Mouse (Mus musculus): Measurements from ENCODE around the gene Sdf4. TPM values are rescaled to one million over a fixed set of nuclear protein-coding genes. Genes with fewer than 3 reads are reported as not detected.
A peak's percentile ranks its signal among the peaks of the same experiment; 100 is the strongest.

Gene Sdf4
- polyA plus RNA-seq, 1 experiment from 2014 or later = 165 TPM

GRCm38 (mm10) chr4:156008369-156008768 is 15.7 kb downstream of the Sdf4 start:
- Histone ChIP-seq H3K27me3 (no peaks in the 10 kb centered on the region), H3K4me3 (replicated peaks) (no peak overlapping the region), H3K9ac (no peak overlapping the region), H3K4me2 (replicated peaks) (no peak overlapping the region), H3K4me1 (no peaks in the 10 kb centered on the region), H3K27ac (replicated peaks) (no peak overlapping the region), H3K36me3 (peaks cover 92% of the 10 kb centered on the region), H3K9me3 (replicated peaks) (no peaks in the 10 kb centered on the region)
- no peak for ATAC-seq (ENCODE audit: insufficient number of reproducible peaks, low FRiP score, low TSS enrichment, low read depth)
- 95% methylated on average over 4 of the region's 4 CpGs for WGBS

DNA sequence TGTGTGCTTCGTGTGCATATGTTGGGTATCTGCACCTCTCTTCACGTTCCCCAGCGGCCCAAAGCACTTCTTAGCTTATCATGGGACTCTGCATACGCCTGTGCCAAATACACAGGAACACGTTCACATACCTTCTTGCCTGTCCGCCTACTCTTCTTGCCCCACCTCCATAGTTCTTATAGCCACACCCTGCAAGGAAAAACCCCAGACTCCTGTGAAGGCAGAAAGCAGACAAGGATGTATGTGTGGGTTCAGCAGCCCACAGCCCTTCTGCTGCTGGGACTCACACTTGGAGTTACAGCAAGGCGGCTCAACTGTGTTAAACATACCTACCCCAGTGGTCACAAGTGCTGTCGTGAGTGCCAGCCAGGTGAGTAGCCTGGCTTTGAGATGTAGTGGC is 21.0 kb downstream of the Sdf4 start, which contains the start of gene Tnfrsf4:
Tnfrsf4 (plus strand) TSS at position 207 of the 400 bp plus-strand sequence.
- ATAC-seq (ENCODE audit: insufficient number of reproducible peaks, low FRiP score, low TSS enrichment, low read depth) = no peak; the same call in 1 of the 2 replicates
- Histone ChIP-seq H3K4me1 (no peaks in the 10 kb centered on the region), H3K9ac (no peak within 1 kb of the TSS), H3K27ac (replicated peaks) (no peak within 1 kb of the TSS), H3K4me2 (replicated peaks) (no peak within 1 kb of the TSS), H3K4me3 (replicated peaks) (no peak within 1 kb of the TSS), H3K27me3 (no peaks in the 10 kb centered on the region), H3K9me3 (replicated peaks) (no peaks in the 10 kb centered on the region), H3K36me3 (peaks cover 59% of the 10 kb centered on the region)
- 75% methylated on average over 8 of the region's 8 CpGs for WGBS

DNA sequence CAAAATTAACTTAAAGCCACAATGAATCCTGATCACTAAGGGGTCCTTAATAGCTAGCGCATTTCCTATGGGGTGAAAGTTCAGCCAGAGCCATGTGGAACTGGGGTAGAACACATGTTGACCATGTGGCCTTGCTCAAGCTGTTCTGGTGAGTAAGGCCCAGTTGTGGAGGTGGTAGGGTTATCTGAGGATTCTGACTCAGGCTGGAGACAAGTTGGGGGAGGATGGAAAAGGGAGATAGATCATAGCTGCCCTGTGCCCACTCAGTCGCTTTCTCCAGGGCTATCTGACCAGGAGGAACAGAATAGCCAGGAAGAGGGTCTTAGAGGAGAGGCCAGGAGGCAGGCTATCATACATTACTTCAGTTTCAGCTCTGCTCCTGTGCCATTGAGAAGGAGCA is 21.8 kb downstream of the Sdf4 start:
- WGBS = 86% methylated on average over 2 of the region's 2 CpGs
- H3K27me3 ChIP-seq = no peaks in the 10 kb centered on the region
- peaks cover 51% of the 10 kb centered on the region for H3K36me3 ChIP-seq
- no peak overlapping the region for H3K4me3 ChIP-seq (replicated peaks)
- H3K9me3 ChIP-seq (replicated peaks) = no peaks in the 10 kb centered on the region
- no peak overlapping the region for H3K27ac ChIP-seq (replicated peaks)
- H3K4me1 ChIP-seq = no peaks in the 10 kb centered on the region
- H3K9ac ChIP-seq = no peak overlapping the region
- H3K4me2 ChIP-seq (replicated peaks) = no peak overlapping the region
- no peak for ATAC-seq (ENCODE audit: insufficient number of reproducible peaks, low FRiP score, low TSS enrichment, low read depth)

DNA sequence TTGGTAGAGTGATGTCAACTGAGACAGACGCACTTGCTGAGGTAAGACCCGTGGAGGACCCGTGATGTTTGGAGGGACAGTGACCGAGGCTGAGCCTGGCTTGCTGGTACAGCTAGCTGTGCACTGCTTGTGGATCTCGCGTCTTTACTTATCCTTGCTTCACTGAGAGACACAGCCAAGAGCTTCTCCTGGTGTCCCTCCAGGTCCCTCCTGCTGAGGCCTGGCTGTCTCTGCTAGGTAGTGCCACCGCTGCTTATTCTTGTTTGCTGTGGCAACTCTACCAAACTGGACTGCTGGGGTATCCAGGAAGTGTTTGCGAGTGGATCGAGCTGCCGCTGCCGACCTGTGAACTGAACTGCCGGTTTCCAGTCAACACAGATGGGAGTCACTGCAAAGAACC is 27.1 kb downstream of the Sdf4 start:
- ATAC-seq (ENCODE audit: insufficient number of reproducible peaks, low FRiP score, low TSS enrichment, low read depth) = no peak
- Histone ChIP-seq H3K9ac (no peak overlapping the region), H3K4me3 (replicated peaks) (no peak overlapping the region), H3K27ac (replicated peaks) (no peak overlapping the region), H3K36me3 (0 out of 2 replicates have a peak, but pooled peaks cover 10% of the 10 kb centered on the region), H3K4me1 (no peaks in the 10 kb centered on the region), H3K9me3 (replicated peaks) (no peaks in the 10 kb centered on the region), H3K4me2 (replicated peaks) (no peak overlapping the region), H3K27me3 (no peaks in the 10 kb centered on the region)
- WGBS = 90% methylated on average over 12 of the region's 12 CpGs

- Histone ChIP-seq H3K9ac (no peak overlapping the region), H3K9me3 (replicated peaks) (no peaks in the 10 kb centered on the region), H3K4me1 (0 out of 2 replicates have a peak, but pooled peaks cover 10% of the 10 kb centered on the region), H3K36me3 (peaks cover 6% of the 10 kb centered on the region; the same call in 1 of the 2 replicates), H3K27ac (replicated peaks) (no peak overlapping the region), H3K27me3 (no peaks in the 10 kb centered on the region), H3K4me2 (replicated peaks) (no peak overlapping the region), H3K4me3 (replicated peaks) (no peak overlapping the region)
- ATAC-seq (ENCODE audit: insufficient number of reproducible peaks, low FRiP score, low TSS enrichment, low read depth) = no peak
- WGBS = 79% methylated on average over 3 of the region's 3 CpGs
Observed at GRCm38 (mm10) chr4:156021381-156021780, 28.7 kb downstream of the Sdf4 start.

DNA sequence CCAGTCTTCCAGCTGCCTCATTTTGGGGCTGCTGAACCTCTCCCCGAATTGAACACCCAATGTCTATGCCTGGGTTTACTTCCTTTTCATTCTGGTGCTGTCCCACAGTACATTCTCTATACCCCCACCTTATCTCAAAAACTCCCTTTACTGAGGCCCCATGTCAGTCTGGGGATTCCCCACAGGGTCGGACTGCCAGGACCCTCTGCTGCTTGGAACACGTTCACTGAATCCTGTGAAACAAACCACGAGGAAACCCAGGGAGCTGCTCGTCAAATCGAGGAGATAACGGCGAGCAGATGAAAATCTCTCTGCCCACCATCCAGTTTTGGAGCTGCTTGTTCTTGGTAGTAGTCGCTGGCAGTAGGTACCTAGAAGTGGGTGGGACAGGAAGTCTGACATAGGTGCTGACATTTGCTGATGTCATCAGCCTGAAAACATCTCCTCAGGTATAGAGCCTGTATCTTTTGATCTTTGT is 29.3 kb downstream of the Sdf4 start:
- WGBS = 71% methylated on average over 9 of the region's 9 CpGs
- Histone ChIP-seq H3K36me3 (peaks cover 6% of the 10 kb centered on the region; the same call in 1 of the 2 replicates), H3K9me3 (replicated peaks) (no peaks in the 10 kb centered on the region), H3K4me1 (0 out of 2 replicates have a peak, but pooled peaks cover 10% of the 10 kb centered on the region), H3K4me3 (replicated peaks) (no peak overlapping the region), H3K4me2 (replicated peaks) (no peak overlapping the region), H3K9ac (no peak overlapping the region), H3K27me3 (no peaks in the 10 kb centered on the region), H3K27ac (replicated peaks) (no peak overlapping the region)
- ATAC-seq (ENCODE audit: insufficient number of reproducible peaks, low FRiP score, low TSS enrichment, low read depth) = no peak

- Histone ChIP-seq H3K4me2 (replicated peaks) (no peak overlapping the region), H3K9ac (no peak overlapping the region), H3K27ac (replicated peaks) (no peak overlapping the region), H3K4me3 (replicated peaks) (no peak overlapping the region), H3K36me3 (peaks cover 14% of the 10 kb centered on the region), H3K9me3 (replicated peaks) (no peaks in the 10 kb centered on the region), H3K27me3 (no peaks in the 10 kb centered on the region), H3K4me1 (0 out of 2 replicates have a peak, but pooled peaks cover 10% of the 10 kb centered on the region)
- 75% methylated on average over 9 of the region's 9 CpGs for WGBS
- no peak for ATAC-seq (ENCODE audit: insufficient number of reproducible peaks, low FRiP score, low TSS enrichment, low read depth)
Observed at GRCm38 (mm10) chr4:156023520-156023919, 30.8 kb downstream of the Sdf4 start.

DNA sequence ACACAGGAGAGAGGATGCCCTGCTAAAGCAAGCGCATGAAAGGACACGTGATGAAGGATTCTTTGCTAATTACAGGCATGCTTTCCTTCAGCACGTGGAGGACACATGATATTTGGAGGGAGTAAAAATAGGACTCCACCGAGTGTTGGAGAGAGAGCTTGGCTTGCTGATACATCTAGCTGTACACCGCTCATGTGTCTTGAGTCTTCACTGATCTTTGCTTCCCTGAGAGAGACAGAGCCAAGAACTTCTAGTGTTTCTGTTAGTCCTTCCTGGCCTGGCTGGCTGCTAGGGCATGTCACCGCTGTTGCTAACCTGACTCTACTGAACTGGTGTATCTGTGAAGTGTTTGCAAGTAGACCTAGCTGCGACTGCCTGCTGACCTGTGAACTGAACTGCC is 31.5 kb downstream of the Sdf4 start:
- no peak overlapping the region for H3K9ac ChIP-seq
- H3K4me1 ChIP-seq = 0 out of 2 replicates have a peak, but pooled peaks cover 10% of the 10 kb centered on the region
- WGBS = 79% methylated on average over 7 of the region's 7 CpGs
- no peaks in the 10 kb centered on the region for H3K27me3 ChIP-seq
- no peak overlapping the region for H3K27ac ChIP-seq (replicated peaks)
- no peak overlapping the region for H3K4me2 ChIP-seq (replicated peaks)
- H3K36me3 ChIP-seq = peaks cover 18% of the 10 kb centered on the region
- H3K4me3 ChIP-seq (replicated peaks) = no peak overlapping the region
- ATAC-seq (ENCODE audit: insufficient number of reproducible peaks, low FRiP score, low TSS enrichment, low read depth) = no peak
- no peaks in the 10 kb centered on the region for H3K9me3 ChIP-seq (replicated peaks)

DNA sequence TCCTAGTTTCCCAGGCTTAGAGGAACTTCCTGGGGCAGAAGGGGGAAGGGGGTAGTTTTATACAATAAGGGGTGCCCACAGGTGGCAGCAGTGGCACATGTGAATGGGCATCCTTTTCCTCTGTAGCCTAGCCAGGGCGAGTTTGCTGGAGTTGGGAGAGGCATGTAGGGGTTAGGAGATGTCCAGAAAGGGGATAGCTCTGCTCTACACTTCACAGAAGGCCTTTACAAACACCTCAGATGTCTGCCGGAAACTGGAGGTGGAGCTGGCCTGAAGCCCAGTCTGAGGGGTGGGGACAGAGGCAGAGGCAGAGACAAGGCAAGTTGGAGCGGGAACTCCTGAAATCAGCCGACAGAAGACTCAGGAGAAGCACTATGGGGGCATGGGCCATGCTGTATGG is 33.3 kb downstream of the Sdf4 start, which contains the start of gene Tnfrsf18:
Tnfrsf18 (plus strand) TSS at position 152 of the 400 bp plus-strand sequence.
- Histone ChIP-seq H3K36me3 (peaks cover 20% of the 10 kb centered on the region), H3K4me1 (peaks cover 20% of the 10 kb centered on the region), H3K4me3 (replicated peaks) (no peak within 1 kb of the TSS), H3K27me3 (no peaks in the 10 kb centered on the region), H3K4me2 (replicated peaks) (0 out of 2 replicates have a peak within 1 kb of the TSS, but pooled peaks have one; percentile 4), H3K27ac (replicated peaks) (peak within 1 kb of the TSS; percentile 63), H3K9ac (no peak within 1 kb of the TSS), H3K9me3 (replicated peaks) (no peaks in the 10 kb centered on the region)
- 42% methylated on average over 4 of the region's 4 CpGs for WGBS
- ATAC-seq (ENCODE audit: insufficient number of reproducible peaks, low FRiP score, low TSS enrichment, low read depth) = no peak

DNA sequence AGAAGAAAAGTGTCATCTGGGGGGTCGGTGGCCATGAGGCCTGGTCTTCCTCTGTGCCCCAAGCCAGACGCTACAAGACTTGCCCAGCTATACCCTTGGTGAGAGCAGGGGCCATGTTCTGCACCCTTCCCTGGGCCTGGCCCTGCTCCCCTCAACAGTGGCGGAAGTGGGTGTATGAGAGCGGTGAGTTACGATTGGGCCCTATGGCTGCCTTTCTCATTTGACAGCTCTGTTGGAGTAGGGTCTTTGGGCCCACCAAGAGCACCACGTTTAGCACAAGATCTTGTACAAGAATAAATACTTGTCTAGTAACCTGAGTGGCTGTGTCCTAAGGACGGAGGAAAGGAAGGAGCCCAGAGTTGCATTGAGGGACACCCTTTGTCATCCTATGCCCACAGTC is 35.9 kb downstream of the Sdf4 start:
- Histone ChIP-seq H3K4me3 (replicated peaks) (no peak overlapping the region), H3K4me1 (peaks cover 40% of the 10 kb centered on the region), H3K9ac (no peak overlapping the region), H3K36me3 (peaks cover 20% of the 10 kb centered on the region), H3K27me3 (no peaks in the 10 kb centered on the region), H3K4me2 (replicated peaks) (no peak overlapping the region), H3K27ac (replicated peaks) (no peak overlapping the region), H3K9me3 (replicated peaks) (no peaks in the 10 kb centered on the region)
- 93% methylated on average over 7 of the region's 7 CpGs for WGBS
- ATAC-seq (ENCODE audit: insufficient number of reproducible peaks, low FRiP score, low TSS enrichment, low read depth) = no peak

- ATAC-seq (ENCODE audit: insufficient number of reproducible peaks, low FRiP score, low TSS enrichment, low read depth) = no peak
- peak overlapping the region; percentile 55 for H3K4me3 ChIP-seq (replicated peaks)
- WGBS = 49% methylated on average over 9 of the region's 9 CpGs
Observed at GRCm38 (mm10) chr4:156030651-156031118, 38.0 kb downstream of the Sdf4 start.

GRCm38 (mm10) chr4:156031255-156031592 is 38.6 kb downstream of the Sdf4 start:
- Histone ChIP-seq H3K27ac (replicated peaks) (peak overlapping the region; percentile 96), H3K4me1 (peaks cover 40% of the 10 kb centered on the region), H3K4me2 (replicated peaks) (peak overlapping the region; percentile 72), H3K9ac (peak overlapping the region; percentile 42), H3K27me3 (peaks cover 20% of the 10 kb centered on the region), H3K36me3 (peaks cover 17% of the 10 kb centered on the region), H3K4me3 (replicated peaks) (peak overlapping the region; percentile 55), H3K9me3 (replicated peaks) (no peaks in the 10 kb centered on the region)
- 0 out of 2 replicates have a peak, but pooled peaks have one; percentile 9 for ATAC-seq (ENCODE audit: insufficient number of reproducible peaks, low FRiP score, low TSS enrichment, low read depth)
- 2% methylated on average over 7 of the region's 7 CpGs for WGBS

More at GRCm38 (mm10) chr4:156030651-156031118, 38.0 kb downstream of the Sdf4 start:
- Histone ChIP-seq H3K9me3 (replicated peaks) (no peaks in the 10 kb centered on the region), H3K9ac (peak overlapping the region; percentile 42), H3K4me2 (replicated peaks) (peak overlapping the region; percentile 72), H3K27me3 (peaks cover 16% of the 10 kb centered on the region), H3K27ac (replicated peaks) (peak overlapping the region; percentile 96), H3K36me3 (peaks cover 19% of the 10 kb centered on the region), H3K4me1 (peaks cover 45% of the 10 kb centered on the region)
